Mouse (Mus musculus) naive thymus-derived CD4-positive, alpha-beta T cell, adult 2 months (primary cell): ENCODE measurements around the gene Etv5.
"Not testable (repeated sequence)": the region's sequence is repeated elsewhere in the genome, so short reads cannot be mapped to it uniquely, and the experiment has no call there.

ENCODE experiments used
- DNase-seq: peaks from one replicate; pipeline ENCODE4 v3.0.0-alpha.2; 2011; ENCODE audit warnings: low read depth

Etv5 gene

DNA sequence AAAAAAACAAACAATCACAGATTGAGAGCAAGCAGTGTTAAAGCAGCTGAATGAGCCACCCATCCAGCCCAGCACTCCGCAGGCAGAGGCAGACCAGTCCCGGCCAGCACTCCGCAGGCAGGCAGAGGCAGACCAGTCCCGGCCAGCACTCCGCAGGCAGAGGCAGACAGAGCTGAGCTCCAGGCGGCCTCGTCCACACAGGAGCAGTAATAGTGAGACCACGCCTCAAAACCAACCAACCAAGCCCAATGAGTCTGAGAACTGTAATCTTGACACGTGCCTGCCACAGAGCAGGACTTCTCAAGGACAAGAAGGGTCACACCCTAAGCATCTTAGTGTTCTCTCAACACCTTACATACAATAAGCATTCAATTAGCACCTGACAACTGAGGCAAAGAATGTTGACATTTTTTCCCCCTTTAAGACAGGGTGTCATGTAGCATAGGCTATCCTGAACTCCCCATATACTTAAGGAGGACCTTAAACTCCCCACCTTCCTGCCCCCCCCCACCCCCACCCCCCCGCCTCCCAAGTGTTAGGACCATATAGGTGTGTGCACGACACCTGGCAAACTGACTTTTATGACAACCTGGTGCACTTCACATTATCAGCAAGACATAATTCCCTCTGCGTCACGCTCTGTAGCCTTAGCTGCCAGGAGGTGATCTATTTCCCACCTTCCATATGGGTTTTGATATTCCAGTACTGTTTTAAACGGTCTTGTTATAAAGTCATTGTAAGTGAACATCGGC is 44.2 kb downstream of the Etv5 start:
- no peak for DNase-seq

DNA sequence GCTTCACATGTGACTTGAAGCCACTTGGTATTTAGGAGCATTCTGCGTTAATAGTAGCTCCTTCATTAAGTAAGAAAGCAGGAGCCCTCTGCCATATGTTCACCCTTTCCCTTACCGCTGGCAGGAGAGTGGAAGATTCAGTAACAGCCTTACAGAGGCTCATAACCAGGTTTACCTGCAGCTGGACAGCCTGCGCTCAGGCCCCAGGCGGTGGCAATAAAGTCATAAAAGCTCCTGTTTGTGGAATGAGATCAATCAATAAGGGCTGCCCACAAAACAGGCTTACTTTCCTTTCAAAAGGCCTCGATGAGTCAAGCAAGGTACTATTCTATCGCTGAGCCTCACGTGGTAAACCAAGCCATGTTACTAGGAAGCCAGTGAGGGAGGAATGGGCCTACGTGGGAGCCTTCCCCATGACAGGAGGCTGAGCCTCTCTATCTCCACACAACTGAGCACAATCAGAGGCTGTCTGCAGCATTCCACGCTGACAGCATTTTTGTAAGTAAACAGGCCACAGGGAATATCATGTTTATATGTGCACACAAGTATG is 49.1 kb downstream of the Etv5 start:
- no peak for DNase-seq

DNA sequence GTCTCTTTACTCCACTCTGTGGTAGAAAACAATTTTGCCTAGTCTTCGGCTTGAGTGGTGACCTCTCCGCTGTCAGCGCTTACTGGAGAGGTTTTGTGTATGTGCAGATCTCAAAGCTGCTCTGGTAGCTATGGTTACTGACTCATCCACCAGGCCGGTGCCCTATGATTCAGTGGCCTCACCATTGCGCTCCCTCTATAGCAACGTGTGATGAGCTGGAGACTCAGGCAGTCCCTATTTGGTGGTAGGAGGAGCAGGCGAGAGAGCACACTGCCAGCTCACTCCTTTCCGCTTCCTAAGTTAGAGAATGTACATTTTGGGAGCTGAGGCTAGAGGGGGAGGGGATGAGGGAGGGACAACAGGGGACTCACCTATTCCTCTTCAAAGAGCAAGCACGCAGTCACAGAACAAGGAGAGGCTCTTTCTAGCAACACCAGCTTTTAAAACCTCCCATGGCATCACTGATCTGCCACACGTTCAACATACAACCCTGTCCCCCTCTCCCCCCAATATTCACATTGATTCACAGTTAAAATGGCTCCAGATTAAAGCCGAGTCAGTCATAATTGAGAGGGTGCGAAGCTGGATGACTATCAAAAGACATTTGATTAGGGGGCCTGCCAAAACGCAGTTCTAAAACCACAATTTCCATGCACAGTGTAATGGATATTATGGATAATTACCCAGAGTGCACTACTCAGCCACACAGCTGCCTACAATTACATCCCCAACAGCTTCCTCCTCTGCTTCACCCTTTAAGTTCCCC is 50.2 kb downstream of the Etv5 start:
- no peak for DNase-seq

DNA sequence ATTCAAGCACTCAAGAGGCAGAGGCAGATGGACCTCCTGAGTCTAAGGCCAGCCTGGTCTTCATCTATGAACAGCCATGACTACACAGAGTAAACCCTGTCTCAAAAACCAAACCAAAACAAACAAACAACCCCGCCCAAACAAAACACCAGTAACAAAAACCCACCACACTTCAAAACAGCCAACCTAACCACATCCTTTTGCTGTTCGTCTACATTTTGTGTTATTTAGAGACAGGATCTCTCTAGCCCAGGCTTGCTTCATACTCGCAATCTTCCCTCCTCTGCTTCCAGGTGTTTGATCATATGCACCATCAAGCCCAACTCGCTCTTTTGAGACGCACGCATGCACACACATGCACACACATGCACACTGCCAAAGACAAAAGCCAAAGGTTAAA is 51.8 kb downstream of the Etv5 start:
- DNase-seq: peak; percentile 26

DNA sequence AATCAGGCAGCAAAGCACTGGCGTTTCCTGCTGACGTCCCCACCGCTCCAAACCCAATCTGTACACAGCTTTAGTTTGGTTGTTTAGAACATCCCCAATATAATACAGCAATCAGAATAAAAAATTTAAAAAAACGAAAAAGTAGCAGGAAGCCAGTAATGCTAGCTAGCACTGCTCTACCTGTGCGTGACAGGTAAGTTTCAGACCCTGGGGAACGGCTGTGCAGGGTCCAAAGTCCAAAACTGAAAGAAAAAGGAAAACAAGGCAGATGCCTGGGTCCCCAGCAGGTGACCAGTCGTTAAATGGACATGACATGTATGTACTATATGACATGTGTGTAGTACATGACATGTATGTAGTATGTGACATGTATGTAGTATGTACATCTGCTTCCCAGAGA is 57.5 kb downstream of the Etv5 start:
- DNase-seq: not testable (repeated sequence)

DNA sequence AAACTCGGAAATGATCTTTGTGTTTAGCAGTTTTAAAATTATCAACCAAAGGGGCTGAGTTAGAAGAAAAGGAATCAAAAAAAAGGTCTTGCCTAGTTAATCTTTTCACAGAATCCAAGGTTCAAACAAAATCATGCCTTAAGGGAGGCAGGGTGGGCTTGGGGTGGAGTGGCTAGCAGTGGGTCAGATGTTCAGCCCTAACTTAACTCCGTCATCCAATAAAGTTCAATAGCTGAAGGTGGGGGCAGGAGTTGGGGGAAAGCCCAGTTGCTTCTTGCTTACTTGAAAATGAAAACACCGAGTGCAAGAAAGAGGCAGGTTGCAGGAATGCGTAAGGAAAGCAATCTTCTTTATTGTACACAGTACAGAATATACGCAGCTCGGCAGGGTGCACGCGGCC is 58.5 kb downstream of the Etv5 start:
- DNase-seq: no peak

DNA sequence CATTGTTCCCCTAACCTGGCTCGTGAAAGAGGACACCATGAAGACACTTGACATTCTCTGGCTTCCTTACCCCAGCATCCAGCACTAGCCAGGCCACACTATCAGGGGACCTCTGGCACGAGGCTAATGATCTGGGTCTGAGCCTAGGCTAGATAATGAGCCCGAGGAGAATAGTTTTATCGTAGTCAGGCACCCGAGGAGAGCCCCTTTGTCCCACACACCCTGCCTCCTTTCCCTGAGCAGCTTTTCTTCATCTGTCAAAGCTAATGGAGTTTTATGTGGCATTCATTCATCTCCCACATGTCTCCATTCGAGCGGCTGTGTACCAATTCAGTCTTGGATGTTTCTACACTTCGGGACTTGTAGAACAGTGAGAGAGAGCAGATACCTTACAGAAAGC is 59.5 kb downstream of the Etv5 start:
- DNase-seq: no peak

DNA sequence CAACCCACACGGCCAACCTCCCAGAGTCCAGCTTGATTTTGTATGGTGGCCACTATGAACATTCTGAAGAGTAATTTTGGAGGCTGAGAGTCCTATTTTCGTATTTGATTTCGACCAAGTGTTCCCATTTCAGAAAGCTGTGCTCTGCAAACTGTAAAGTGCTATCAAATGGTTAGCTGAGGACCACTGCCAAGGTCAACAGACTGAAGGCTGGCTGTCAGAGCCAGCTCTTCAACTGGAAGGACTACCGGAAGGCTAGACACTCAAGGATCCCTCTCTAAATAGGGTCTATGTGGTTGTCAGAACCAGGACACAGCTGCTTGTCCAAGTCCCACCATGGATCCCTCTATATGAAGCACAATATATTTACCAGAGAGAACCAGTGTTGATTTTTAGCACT is 60.2 kb downstream of the Etv5 start:
- DNase-seq: no peak

DNA sequence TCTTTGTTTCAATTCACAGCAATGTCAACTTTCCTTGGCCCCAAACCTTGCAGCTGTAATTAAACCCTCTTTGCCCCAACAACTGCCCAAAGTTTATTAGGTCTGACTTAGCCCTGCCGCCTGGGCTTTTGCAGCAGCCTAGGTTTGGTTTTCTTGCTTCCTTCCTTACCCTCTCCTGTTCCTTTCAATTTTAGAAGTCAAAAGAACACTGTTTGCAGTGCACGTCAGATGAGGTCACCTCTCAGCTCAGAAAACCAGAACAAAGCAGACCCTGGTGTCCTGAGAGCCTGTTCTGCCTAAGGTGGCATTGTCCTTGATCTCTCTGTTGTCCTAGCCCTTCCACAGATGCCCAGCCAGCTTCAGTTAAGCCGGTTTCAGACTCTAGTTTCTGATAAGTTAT is 61.8 kb downstream of the Etv5 start:
- no peak for DNase-seq

DNA sequence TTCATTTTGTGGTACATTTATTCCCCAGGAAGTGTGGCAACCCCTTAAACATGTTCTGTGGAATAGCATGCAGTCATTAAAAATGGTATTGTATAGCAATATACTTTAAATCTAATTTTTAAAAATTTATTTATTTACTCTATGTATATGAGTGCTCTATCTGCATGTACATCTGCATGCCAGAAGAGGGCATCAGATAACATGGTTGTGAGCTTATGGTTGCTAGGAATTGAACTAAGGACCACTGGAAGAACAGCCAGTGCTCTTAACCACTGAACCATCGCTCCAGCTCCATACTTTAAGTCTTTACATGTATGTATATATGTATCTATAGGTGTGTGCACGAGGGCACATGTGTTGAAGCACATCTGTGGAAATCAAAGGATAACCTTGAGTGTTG is 64.6 kb downstream of the Etv5 start:
- peak; percentile 27 for DNase-seq

DNA sequence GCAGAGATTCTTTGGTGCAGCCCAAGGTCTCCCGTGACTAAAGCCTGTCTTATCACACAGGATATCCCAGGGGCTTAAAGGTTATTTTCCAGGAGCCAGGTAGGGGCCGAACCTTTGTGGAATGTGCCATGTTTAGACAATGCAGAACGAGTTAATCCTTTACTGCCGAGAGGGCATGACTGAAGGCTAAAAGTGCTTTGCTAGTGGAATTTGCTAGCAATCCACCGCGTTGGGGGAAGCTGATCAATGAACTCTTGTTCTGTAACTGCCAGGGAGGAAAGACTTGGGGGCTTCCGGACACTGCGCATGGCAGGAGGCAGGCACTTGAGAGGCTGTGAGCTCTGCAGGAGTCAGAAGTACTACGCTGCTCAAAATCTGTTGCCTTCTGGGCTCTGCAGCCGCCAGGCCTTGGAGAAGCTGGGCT is 66.8 kb downstream of the Etv5 start:
- DNase-seq: no peak

DNA sequence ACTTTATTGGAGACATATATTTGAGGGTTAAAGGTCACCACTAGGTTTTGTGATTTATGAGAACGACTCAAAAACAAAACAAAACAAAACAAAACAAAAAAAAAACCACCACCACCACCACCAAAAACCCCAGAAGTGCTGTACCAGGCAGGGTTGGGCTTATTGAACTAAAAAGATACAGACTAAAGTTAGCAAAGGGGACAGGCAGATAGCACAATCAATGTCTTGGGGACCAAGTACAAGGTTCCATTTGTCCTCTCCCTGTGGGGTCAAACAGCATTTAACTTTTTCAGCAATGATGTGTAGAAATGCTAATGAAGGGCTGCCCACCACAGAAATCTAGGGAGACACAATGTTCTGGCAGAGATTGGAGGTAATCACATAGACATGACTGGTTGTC is 67.3 kb downstream of the Etv5 start:
- no peak for DNase-seq

DNA sequence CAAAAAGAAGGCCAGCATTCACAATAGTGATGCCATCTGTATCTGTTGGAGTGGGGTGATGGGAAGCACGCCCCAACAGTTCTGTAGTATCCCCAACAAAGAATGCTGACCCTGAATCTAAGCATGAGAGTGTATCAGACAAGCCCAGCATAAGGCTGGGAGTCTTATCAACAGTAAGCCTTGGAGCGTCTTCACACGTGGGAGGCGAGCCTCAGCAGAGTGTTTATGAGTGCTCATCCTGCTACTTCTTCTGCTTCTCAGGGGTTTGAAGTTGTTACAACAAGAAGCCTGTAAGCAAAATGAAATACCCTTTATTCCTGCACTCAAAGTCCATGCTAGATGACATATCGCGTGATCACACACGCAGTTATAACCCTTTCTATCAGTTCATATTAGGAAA is 72.4 kb downstream of the Etv5 start:
- no peak for DNase-seq

DNA sequence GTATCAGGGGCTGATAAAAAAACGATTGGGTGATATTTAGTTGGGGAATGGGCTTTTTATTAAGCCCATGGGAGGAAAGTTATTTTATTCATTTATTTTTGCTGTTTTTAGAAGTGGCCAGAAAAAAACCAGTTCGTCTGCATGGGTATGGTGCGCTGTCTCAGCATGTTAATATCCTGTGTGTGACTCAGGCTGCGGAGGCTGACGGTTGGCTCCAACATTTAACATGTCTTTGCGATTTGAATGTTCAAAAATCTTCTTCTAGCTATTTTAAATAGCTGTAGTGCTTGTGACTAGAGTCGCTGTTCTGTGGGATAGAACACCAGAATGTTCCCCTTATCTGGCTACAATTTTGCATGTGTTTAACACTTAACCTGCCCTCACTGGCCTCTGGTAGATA is 73.5 kb downstream of the Etv5 start:
- DNase-seq: no peak

DNA sequence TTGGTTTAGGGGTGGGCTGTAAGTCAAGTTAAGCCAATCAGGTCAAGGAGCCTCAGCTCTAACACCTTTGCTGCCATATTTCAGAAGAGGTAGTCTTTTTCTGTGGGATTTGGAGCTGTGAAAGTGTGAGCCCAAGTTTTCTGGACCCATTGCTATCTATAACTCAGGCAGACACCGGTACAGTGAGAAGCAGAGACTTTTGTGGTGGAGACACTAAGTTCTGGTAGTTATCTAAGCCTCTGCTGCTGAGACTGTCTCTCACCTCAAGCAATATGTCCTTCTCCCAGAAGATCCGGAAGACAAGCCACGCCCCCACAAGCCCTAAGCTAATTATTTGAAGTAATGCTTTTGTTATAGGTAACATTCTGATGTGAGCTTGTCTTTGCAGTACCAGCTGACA is 73.9 kb downstream of the Etv5 start:
- no peak for DNase-seq

DNA sequence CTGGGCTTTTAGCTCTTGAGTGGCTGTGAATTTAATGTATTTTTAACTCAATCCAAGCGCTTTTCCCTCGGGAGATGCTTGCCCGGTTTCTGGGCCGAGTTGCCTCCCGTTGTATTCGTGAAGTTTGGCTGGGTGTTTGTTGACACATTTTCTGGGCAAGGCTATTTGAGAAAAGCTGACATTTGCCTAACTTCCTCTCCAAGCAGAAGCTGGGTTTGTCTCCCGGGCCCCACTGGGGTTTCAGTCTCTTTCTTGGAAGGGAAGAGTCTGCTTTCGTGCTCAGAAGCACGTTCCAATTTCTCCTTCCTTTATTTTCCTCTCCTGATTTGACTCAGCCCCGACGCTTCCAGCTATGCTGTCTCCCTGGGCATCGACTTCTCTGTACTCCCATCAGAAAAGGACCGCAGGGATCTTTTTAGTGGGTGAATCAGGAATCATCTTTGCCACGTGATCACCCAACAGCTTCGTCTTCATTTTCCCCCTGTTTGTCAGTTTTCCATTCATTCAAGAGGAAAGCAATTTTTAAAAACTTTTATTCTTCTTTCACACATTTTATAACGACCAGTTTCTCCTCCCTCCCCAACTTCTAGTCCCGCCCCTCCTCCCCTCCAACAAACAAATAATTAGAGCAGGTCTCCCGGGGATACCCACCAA is 80.7 kb downstream of the Etv5 start:
- no peak for DNase-seq

DNA sequence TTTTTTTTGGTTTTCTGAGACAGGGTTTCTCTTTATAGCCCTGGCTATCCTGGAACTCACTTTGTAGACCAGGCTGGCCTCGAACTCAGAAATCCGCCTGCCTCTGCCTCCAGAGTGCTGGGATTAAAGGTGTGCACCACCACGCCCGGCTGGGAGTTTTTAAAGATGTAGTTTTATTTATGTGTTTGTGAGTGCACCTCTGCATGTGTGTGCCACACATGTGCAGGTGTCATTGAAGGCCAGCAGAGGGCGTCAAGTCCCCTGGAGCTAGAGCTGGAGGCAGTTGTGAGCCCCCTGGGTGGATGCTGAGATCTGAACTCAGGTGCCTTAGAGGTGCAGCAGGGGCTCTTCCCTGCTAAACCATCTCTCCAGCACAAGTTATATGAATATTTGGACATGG is 85.3 kb downstream of the Etv5 start:
- not testable (repeated sequence) for DNase-seq

DNA sequence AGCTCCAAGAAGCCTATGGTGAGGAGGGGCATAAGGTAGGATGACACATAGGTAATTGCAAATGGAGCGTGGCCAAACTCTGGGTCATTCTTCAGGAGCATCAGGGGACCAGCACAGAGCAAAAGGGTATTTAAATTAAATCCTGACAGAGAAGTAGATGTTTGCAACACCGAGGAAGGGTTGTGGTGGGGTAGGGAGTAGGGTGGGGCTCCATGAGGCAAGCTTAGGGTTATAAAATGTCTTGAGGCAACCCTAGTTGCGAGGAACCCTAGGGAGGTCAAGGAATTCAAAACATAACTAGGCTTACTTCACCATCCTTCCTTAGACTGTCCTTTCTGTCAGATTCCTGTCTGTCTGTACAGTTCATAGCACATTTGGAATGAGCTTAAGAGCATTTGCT is 85.9 kb downstream of the Etv5 start:
- no peak for DNase-seq

DNA sequence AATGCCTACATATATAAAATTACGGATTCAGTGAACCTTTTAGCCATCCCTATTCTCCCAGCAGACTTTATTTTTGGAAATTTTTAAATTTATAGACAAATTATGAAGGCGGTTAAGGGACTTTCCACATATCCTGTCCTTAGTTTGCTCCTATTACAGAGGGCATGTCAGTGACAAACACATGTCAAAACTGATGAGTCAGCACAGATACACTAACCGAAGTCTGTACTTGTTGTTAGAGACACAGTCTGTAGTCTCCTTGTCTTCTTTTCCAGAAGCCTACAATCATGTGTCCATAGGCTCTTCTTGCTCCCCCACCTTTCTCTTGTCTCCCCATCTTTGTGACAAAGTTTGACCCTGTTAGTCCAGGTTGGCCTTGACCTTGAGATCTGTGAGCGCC is 88.3 kb downstream of the Etv5 start:
- DNase-seq: no peak

DNA sequence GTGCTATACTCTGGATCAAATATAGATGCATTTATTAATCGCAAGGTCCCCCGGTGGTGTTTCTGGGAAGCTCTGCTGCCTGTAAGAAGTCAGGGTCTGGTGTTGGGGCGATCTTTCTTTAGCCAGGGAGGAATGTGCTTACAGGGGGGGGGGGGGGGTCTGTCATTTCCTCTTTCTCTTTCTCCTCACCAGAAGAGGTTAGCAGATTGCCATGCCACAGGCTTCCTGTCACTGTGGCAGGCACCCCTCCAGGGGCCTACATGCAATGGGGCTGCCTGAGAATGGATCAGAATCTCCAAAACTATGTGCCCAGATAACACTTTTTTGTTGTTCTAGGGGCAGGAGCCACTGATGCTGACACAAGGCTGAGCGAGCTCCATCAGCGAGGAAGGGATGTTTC is 89.7 kb downstream of the Etv5 start:
- DNase-seq: no peak

DNA sequence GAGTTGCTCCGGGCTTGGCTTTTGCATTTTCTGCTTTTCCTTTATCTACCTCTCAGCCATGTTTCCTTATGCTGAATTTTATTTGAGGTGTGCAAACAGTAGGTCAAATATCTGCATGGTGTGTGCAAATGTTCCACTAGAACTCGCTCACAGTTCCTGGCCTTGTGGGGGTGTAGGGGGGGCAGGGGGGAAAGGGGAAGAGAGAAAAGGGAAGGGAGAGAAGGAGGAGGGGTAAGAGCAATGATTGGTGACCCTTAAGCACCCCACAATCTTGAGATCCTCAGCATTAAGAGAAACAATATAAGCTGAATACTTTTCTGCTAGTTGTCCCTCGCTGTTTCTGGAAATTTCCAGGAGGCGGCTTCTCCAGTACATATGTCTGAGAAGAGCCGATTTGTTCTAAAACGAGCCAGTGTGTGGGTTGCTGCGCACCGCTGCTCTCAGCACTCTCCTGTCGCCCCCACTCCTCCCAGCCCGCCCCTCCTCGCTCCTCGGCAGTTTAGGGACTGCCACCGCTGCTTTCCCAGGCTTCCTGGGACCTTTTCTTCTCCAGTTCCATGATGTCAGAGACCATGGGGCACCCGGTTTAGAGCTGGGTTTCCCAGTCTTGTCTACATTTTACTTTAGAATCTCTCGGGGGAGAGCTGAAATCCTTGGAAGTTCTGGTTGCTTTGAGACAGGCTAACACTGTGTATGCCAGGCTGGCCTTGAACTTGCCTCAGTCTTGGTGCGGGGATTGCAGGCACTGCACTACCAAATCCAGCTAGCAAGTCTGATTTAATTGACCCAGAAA is 90.8 kb downstream of the Etv5 start:
- no peak for DNase-seq

DNA sequence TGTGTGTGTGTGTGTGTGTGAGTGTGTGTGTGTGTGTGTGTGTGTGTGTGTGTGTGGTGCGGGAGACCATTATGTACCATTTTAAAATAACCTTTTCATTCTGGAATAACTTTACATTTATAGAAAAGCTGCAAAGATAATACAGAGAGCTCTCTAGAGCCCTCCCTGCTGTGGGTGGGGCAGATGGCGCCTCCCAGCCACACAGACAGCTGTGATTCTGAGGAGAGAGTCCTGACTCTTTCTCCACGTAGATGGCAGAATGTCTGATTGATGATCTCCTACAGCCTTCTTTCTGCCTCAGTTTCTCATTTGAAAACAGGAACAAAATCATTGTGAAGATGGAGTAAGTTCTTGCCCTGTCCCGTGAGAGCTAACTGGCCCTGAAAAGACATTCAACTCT is 91.5 kb downstream of the Etv5 start:
- no peak for DNase-seq
